In the genomic region with DNA sequence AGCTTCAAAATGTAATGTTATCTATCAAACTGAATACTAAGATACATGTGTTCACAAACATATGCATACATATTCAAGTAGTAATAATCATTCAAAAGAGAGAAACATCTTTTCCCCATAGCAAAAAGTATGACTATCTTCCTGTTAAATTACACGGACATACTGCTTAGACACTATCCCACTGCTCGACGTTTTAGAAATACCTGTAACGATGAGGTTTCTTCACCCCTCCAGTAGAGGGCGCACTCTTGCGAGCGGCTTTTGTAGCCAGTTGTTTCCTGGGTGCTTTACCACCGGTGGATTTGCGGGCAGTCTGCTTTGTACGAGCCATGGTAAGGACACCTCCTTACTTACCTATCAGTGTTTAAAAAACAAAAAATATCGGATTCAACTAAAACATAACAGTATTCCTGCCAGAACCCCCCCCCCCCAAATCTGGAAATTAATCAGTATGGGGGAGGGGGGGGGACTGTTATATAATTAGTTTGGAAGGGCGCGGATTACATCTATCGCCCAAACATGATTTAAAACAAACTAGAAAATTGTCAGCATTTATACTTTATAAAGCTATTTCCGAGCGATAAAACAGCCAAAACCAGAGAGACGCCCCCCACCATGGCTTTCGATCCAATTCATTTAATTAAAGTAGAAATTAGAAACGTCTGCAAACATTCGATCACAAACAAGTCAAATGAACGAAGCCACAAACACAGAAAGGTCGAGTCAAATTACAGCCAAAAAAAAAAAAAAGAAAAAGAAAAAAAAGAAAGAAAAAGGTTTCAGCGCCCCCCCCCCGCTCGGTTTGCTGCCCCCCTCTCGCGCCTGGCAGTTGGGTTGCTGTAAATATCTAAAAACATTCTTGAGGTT, we compare ENCODE assay signal across 8 mouse cellular contexts. TPM values are rescaled to one million over a fixed set of nuclear protein-coding genes. Genes with fewer than 3 reads are reported as not detected.
DNase-seq lines count a peak whose midpoint lies in the region; ATAC-seq and TF ChIP-seq lines count a peak whose summit lies in the region.

No protein-coding gene starts in this region.

- H3K9me3 ChIP-seq in lung, postnatal 0 days (ENCODE audit: low read length) = no peaks in the 10 kb centered on the region

- H3K79me2 ChIP-seq in C2C12 (ENCODE audit: control insufficient read depth, insufficient read depth) = peaks cover 65% of the 10 kb centered on the region

- H3K9ac ChIP-seq in lung, postnatal 0 days (replicated peaks; ENCODE audit: low read depth) = peak overlapping the region; percentile 99

- H3K27me3 ChIP-seq in C2C12 (ENCODE audit: control insufficient read depth, insufficient read depth, insufficient read length) = no peaks in the 10 kb centered on the region
- no peaks in the 10 kb centered on the region for H3K27me3 ChIP-seq in lung, postnatal 0 days (replicated peaks; ENCODE audit: insufficient read depth, low read length)

- intact Hi-C loops in gastrocnemius, adult 2 months (cut with DNase I) = loop anchor here (2.0 to 5.0 kb wide), 2 partner anchors 35 to 85 kb away; a partner anchor contains a TSS
- intact Hi-C loops in gastrocnemius, postnatal 36 days (cut with DNase I) = loop anchor here (2.0 kb wide), 2 partner anchors 35 to 43 kb away; no protein-coding TSS in a partner anchor

- no peak for DNase-seq in gastrocnemius, adult 2 months
- DNase-seq in gastrocnemius, postnatal 36 days = no peak
- DNase-seq in c-Kit-positive CD71-positive TER-119-positive erythroid progenitor cells, embryonic 14.5 days (ENCODE audit: low spot score) = peak; percentile 55
- peak; percentile 75 for DNase-seq in induced T-regulatory cell, adult 2 months (ENCODE audit: low read depth)
- peak; percentile 57 for DNase-seq in lung, postnatal 0 days (ENCODE audit: low spot score)
- DNase-seq in thymus, postnatal 36 days = peak; percentile 35 to 43
- DNase-seq in right cerebral cortex, adult 2 months (ENCODE audit: low spot score in 2 of 2) = no peak

- peaks cover 14% of the 10 kb centered on the region; the same call in 1 of the 2 replicates for H3K4me1 ChIP-seq in lung, postnatal 0 days (ENCODE audit: insufficient read depth, low read depth, low read length)

- TF ChIP-seq EP300 in lung, postnatal 0 days (IDR thresholded peaks at IDR 0.05) = peak; percentile 47

- H3K27ac ChIP-seq in gastrocnemius, adult 2 months = peak overlapping the region; percentile 94
- H3K27ac ChIP-seq in lung, postnatal 0 days (ENCODE audit: low read length) = peak overlapping the region; percentile 100

- peak overlapping the region; percentile 50 for H3ac ChIP-seq in C2C12 (ENCODE audit: control insufficient read depth, insufficient read length, low read depth)

- H3K4me2 ChIP-seq in lung, postnatal 0 days (replicated peaks; ENCODE audit: low read depth, low read length) = peak overlapping the region; percentile 33

- H3K79me3 ChIP-seq in C2C12 (ENCODE audit: low read depth) = peaks cover 58% of the 10 kb centered on the region

- WGBS in lung, postnatal 0 days = under 1% methylated on average over 27 of the region's 27 CpGs

- peaks cover 48% of the 10 kb centered on the region for H3K36me3 ChIP-seq in C2C12 (ENCODE audit: control insufficient read depth, insufficient read depth)
- H3K36me3 ChIP-seq in lung, postnatal 0 days (ENCODE audit: insufficient read depth, low read length) = peaks cover 14% of the 10 kb centered on the region

- no peak for ATAC-seq in lung, postnatal 0 days

- TF ChIP-seq CTCF in gastrocnemius, adult 2 months (IDR thresholded peaks at IDR 0.05) = peak; percentile 72
- TF ChIP-seq CTCF in C2C12 (IDR thresholded peaks at IDR 0.05; ENCODE audit: control insufficient read depth, insufficient read depth, insufficient read length) = no peak
- TF ChIP-seq CTCF in lung, postnatal 0 days (IDR thresholded peaks at IDR 0.05) = peak; percentile 67

- peak overlapping the region; percentile 99 for H3K4me3 ChIP-seq in gastrocnemius, adult 2 months
- H3K4me3 ChIP-seq in C2C12 (ENCODE audit: insufficient read depth, poor library complexity, severe bottlenecking) = peak overlapping the region; percentile 82
- peak overlapping the region; percentile 97 for H3K4me3 ChIP-seq in lung, postnatal 0 days (ENCODE audit: low read depth, low read length)

TF ChIP-seq in C2C12, 6 proteins besides CTCF, POLR2A, EP300 and RAD21:
- TF ChIP-seq MAX (IDR thresholded peaks at IDR 0.05) (no peak), FOSL1 (IDR thresholded peaks at IDR 0.05; ENCODE audit: insufficient read depth, low read length, poor library complexity, severe bottlenecking) (no peak), MYOG (IDR thresholded peaks at IDR 0.05; ENCODE audit: control insufficient read depth, extremely low read depth, insufficient read length) (no peak), CEBPB (IDR thresholded peaks at IDR 0.05; ENCODE audit: low read depth) (no peak), USF1 (IDR thresholded peaks at IDR 0.05; ENCODE audit: low read depth) (no peak), MYOD1 (IDR thresholded peaks at IDR 0.05; ENCODE audit: control insufficient read depth, insufficient read length, low read depth) (no peak)

RNA-seq across cellular contexts. Expression of a gene that starts 1.9 kb away (rescaled TPM):
- 100 to 1,000 TPM; 314 to 379 TPM for total RNA-seq in gastrocnemius, adult 2 months (2021)
- total RNA-seq in gastrocnemius, postnatal 36 days (2021) = 100 to 1,000 TPM; 303 to 358 TPM
- 570 TPM for polyA plus RNA-seq in C2C12 (2012; fragmentation: generic; extraction: Trizol)
- 1,774 and 1,827 TPM in 2 replicates for polyA plus RNA-seq in lung, postnatal 0 days (2015; fragmentation: Nextera tagmentation; extraction: Ambion mirVana)

RNA-seq across cellular contexts. Expression of a gene that starts 39.1 kb away (rescaled TPM):
- 1 to 10 TPM; 7.4 to 7.8 TPM for total RNA-seq in gastrocnemius, adult 2 months (2021)
- total RNA-seq in gastrocnemius, postnatal 36 days (2021) = 1 to 10 TPM; 5.2 to 6.9 TPM
- 17.7 TPM for polyA plus RNA-seq in C2C12 (2012; fragmentation: generic; extraction: Trizol)
- polyA plus RNA-seq in lung, postnatal 0 days (2015; fragmentation: Nextera tagmentation; extraction: Ambion mirVana) = 21.2 and 22.6 TPM in 2 replicates

Comparison
In these comparisons a context has a peak if more than half of its experiments do, and no peak if none do; other contexts are left out.
1. DNase-seq: peak in c-Kit-positive CD71-positive TER-119-positive erythroid progenitor cells, embryonic 14.5 days (single experiment), induced T-regulatory cell, adult 2 months (single experiment), lung, postnatal 0 days (single experiment) and thymus, postnatal 36 days (2 of 2); none in gastrocnemius, adult 2 months (single experiment), gastrocnemius, postnatal 36 days (0 of 2) and right cerebral cortex, adult 2 months (0 of 2).
2. Peak in every context shown above with its lines, with median percentiles within 50 percentile points of each other: H3K4me3 ChIP-seq.